Mouse (Mus musculus) urinary bladder, adult 2 months (tissue): ENCODE measurements around the gene Nmbr. TPM values are rescaled to one million over a fixed set of nuclear protein-coding genes. Genes with fewer than 3 reads are reported as not detected.

Experiments used
- polyA plus RNA-seq: library from polyadenylated mRNA; depleted of rRNA; stranded (reverse); fragments of >200 nt; gene quantifications from 2 replicates; pipeline ENCODE4 v1.2.3, GENCODE M21; 2012; rRNA removed

Nmbr gene
- polyA plus RNA-seq, 1 experiment = 0.28 TPM

Other genes with a start within 250 kb of the Nmbr start
- gene Adgrg6, start 159.9 kb upstream of the Nmbr start, polyA plus RNA-seq = 14.3 and 16.2 TPM in 2 replicates
- 59.2 and 86.6 TPM in 2 replicates for gene Vta1, start within 50 bp of the Nmbr start, polyA plus RNA-seq
- not detected in 2 replicates for gene Gje1, start 12.6 kb downstream of the Nmbr start, polyA plus RNA-seq